Mouse (Mus musculus) skeletal muscle tissue, postnatal 0 days (tissue): ENCODE results near the gene Zfp111. TPM values are rescaled to one million over a fixed set of nuclear protein-coding genes. Genes with fewer than 3 reads are reported as not detected.

Experiments used
- polyA plus RNA-seq: library from polyadenylated mRNA; unstranded; fragments of >200 nt; fragmentation: Nextera tagmentation; extraction: Ambion mirVana; gene quantifications from 2 replicates; pipeline ENCODE4 v1.2.1, GENCODE M21; 2015

Zfp111 gene
- polyA plus RNA-seq = 2.2 and 2.8 TPM in 2 replicates

DNA sequence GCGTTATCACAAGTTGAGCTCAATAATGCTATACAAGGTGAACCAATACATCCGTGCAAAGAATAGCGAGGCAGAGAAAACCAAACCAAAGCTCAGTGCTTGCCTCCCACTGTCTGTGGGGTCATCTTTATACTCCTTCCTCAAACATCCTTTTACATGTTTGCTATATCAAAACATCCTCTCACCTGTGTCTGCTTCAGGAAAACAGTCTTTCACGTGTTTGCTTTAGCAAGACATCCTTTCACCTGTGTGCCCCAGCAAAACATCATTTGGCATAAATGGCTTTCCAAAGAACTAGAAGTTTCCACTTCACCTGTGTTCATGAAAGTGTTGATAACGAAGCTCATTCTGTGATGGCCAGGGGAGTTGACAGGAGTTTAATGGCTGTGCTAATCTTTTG is at the start of gene Zfp111:
TSS of gene Zfp111 (minus strand) at position 101 of the 400 bp plus-strand sequence.

DNA sequence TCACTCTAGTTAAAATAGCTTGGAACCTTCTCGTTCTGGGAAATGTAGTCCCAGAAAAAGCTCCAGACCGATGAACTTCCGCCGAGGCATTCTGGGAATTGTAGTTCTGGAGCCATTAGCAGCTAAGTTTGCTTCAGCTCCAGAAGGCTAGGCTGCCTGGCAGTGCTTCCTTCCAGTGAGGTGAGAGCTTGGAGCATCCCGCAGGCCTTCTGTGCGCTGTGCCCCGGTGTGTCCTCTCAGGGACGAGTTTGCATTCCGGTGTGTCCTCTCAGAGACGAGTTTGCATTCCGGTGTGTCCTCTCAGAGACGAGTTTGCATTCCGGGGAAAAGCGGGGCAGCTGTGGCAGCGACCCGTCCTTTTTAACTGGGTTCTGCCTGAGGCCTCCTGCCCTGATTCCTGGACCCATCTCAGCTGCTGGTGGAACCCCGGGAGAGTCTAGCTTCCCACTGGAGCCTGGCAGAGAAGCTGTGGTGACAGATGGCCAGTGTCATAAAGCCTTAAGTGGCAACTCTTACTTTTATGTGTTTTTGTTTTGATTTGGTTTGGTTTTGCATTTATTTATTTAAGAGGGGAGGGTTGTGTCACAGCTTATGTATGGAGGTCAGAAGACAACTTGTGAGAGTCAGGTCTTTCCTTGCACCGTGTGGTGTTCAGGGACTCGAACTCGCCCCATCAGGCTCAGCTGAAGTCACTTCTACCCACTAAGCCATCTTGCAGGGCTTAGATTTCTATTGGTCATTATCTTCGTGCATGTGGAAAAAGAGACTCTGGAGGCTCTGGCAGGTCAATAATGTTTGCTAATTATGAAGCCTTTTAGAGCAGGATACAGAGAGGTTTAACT is 43.6 kb upstream of the Zfp111 start, which contains the start of gene Zfp108:
TSS of gene Zfp108 (plus strand) at position 162 of the 842 bp plus-strand sequence.

DNA sequence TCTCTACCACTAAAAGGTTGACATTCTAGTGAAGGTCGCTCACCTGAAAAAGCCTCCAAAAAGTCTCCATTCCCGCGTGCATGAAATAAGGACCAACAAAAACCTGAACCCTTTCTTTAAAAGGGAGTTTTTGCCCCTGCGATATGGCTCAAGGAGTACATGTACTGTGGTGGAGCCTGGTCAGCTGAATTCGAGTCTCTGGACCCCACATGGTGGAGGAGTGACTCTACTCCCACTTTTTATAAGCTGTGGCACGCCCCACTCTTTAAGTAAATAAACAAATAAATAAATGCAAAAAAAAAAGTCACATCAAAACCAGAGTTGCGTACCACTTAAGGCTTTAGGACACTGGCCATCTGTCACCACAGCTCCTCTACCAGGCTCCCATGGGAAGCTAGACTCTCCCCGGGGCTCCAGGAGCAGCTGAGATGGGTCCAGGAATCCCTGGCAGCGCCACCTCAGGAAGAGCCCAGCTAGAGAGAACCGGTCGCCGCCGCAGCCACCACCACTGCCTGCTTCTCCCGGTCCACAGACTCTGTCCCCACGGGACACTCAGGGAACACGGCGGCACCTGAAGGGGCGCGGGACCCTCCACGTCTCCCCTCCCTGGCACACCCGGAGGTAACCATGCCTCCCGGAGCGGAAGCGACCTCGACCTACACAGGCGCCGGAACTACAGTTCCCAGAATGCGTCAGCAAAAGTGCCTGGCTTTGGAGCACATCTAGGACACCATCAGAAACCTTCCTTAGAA is 26.0 kb upstream of the Zfp111 start, which contains the start of gene Zfp109:
TSS of gene Zfp109 (minus strand) at position 521 of the 752 bp plus-strand sequence.

DNA sequence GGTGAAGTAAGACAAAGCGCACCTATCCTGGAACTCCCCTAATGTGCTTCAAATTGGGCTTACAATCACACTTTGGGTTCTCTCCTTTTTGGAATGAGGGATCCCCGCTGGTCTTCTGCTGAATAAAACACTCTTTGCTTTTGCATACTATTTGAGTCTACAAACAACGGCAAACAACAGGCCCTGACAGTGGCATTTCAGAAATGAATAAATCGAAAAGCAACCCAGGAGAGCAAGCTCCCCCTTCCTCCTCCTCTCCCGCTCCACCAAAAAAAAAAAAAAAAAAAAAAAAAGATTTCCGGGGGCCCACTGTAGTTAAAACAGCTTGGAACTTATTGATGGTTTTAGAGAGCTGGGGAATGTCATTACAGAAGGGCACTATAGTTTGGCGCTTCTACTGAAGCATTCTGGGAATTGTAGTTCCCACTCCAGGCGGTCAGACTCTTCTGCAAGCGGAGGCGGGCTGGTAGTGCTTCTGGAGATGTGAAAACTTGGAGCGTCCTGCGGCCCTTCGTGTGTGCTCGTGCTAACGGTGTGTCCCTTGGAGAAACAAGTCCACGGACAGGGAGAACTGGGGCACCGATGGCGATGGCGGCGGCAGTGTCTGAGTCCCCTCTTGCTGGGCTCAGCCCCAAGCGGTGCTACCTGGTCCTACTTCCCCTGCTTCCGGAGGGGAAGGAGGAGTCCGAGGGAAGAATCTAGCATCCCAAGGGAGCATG is 36.5 kb downstream of the Zfp111 start, which contains the start of gene Zfp114:
TSS of gene Zfp114 (plus strand) at position 443 of the 719 bp plus-strand sequence.

Other genes with a start within 250 kb of the Zfp111 start
- gene Vmn1r181, start 236.8 kb downstream of the Zfp111 start, polyA plus RNA-seq = not detected in 2 replicates
- not detected in 2 replicates for gene V1rd19, start 209.8 kb downstream of the Zfp111 start, polyA plus RNA-seq
- gene Vmn1r183, start 158.2 kb downstream of the Zfp111 start, polyA plus RNA-seq = not detected in 2 replicates
- 4.3 and 5.5 TPM in 2 replicates for gene Zfp180, start 129.5 kb downstream of the Zfp111 start, polyA plus RNA-seq
- gene Zfp112, start 99.1 kb downstream of the Zfp111 start, polyA plus RNA-seq = 3.9 and 4.4 TPM in 2 replicates
- gene Zfp235, start 77.3 kb downstream of the Zfp111 start, polyA plus RNA-seq = 6.6 and 7.2 TPM in 2 replicates
- 0.57 and 0.59 TPM in 2 replicates for gene Zfp114, start 36.4 kb downstream of the Zfp111 start, polyA plus RNA-seq
- gene Zfp109, start 26.1 kb upstream of the Zfp111 start, polyA plus RNA-seq = 0.95 and 1.2 TPM in 2 replicates
- 1.3 and 1.7 TPM in 2 replicates for gene Zfp108, start 43.4 kb upstream of the Zfp111 start, polyA plus RNA-seq
- 3.5 and 4.0 TPM in 2 replicates for gene Zfp93, start 59.0 kb upstream of the Zfp111 start, polyA plus RNA-seq
- gene Zfp61, start 89.8 kb upstream of the Zfp111 start, polyA plus RNA-seq = 9.6 and 11.4 TPM in 2 replicates
- 4.2 and 5.6 TPM in 2 replicates for gene Zfp94, start 105.2 kb upstream of the Zfp111 start, polyA plus RNA-seq
- not detected in 2 replicates for gene Tescl, start 122.5 kb upstream of the Zfp111 start, polyA plus RNA-seq
- gene Lypd5, start 137.8 kb upstream of the Zfp111 start, polyA plus RNA-seq = 5.3 TPM in 1 of 2 replicates, not detected in the other
- 0.51 and 0.79 TPM in 2 replicates for gene Kcnn4, start 158.8 kb upstream of the Zfp111 start, polyA plus RNA-seq
- 12.9 and 13.7 TPM in 2 replicates for gene Smg9, start 188.2 kb upstream of the Zfp111 start, polyA plus RNA-seq
- 0.42 and 0.62 TPM in 2 replicates for gene Irgc1, start 240.9 kb upstream of the Zfp111 start, polyA plus RNA-seq